Mouse (Mus musculus) stomach, postnatal 0 days (tissue): Measurements from ENCODE around the gene Usp29.

Source experiments
- CTCF ChIP-seq: IDR thresholded peaks from 2 replicates; pipeline ENCODE4 v1.5.1; 2016; ENCODE audit warnings: antibody characterized with exemption, low read depth, mild to moderate bottlenecking, moderate library complexity
- EP300 ChIP-seq: optimal IDR thresholded peaks from 2 replicates; pipeline ENCODE3; 2016; ENCODE audit warnings: antibody characterized with exemption

GRCm38 (mm10) chr7:6709396-6709795, 21.0 kb upstream of the Usp29 start:
- TF ChIP-seq CTCF (no peak), EP300 (no peak)
